Comparison of ENCODE assay signal across 7 mouse cellular contexts in the genomic region with DNA sequence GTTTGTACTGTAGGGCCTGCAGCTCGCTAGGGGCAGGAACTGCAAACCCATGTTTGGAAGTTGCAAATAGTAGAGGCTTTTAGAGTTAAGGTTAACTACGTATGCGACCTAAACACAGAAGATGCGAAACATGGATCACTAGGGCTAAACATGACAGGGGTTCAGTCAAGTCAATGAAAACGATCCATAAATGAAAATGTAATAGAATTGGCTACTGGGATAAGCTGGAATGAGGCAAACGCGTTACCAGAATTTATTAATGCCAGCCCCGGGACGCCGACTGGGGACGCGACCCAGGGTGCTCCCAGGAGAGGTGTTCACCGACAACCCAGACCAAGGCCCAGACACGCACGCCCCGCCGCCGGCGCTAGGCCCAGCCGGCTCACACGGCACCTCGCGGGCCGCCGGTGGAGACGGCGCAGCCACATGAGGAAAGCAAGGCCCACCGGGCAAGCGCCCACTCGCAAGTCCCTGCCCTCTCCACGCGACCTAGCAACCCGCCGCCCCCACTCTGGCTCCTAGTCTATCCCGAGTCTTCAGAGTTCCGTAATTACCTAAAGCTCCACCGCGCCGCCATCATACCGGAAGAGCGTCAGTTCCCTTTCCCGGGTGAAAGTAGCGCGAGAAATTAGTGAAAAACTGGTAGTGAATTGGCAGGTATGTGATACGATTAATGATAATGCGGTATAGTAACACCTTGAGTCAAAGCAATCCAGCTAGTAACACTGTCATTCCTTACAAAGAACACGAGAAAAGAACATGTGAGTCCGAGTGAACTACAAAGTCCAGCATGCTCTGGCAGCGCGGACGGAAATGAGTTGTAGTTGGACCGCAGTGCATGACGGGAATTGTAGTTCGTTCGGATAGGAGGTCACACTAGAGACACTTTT. TPM values are rescaled to one million over a fixed set of nuclear protein-coding genes. Genes with fewer than 3 reads are reported as not detected.
DNase-seq lines count a peak whose midpoint lies in the region; ATAC-seq and TF ChIP-seq lines count a peak whose summit lies in the region.

A gene (minus strand): TSS at position 780 of the 890 bp plus-strand sequence.

- H3K27ac ChIP-seq in embryonic facial prominence, embryonic 10.5 days (replicated peaks), result peak within 1 kb of the TSS; percentile 96
- peak within 1 kb of the TSS; percentile 37; the same call in 1 of the 2 replicates for H3K27ac ChIP-seq in intestine, postnatal 0 days (ENCODE audit: low read depth, low read length)
- peak within 1 kb of the TSS; percentile 74 for H3K27ac ChIP-seq in midbrain, embryonic 12.5 days (replicated peaks)
- H3K27ac ChIP-seq in small intestine, adult 2 months (ENCODE audit: insufficient read depth, low read depth, low read length), result peak within 1 kb of the TSS; percentile 26; the same call in 1 of the 2 replicates

- H3K4me3 ChIP-seq in embryonic facial prominence, embryonic 10.5 days, result peak within 1 kb of the TSS; percentile 83
- peak within 1 kb of the TSS; percentile 73 for H3K4me3 ChIP-seq in intestine, postnatal 0 days (ENCODE audit: low read depth, low read length)
- peak within 1 kb of the TSS; percentile 80 for H3K4me3 ChIP-seq in midbrain, embryonic 12.5 days
- peak within 1 kb of the TSS; percentile 87 for H3K4me3 ChIP-seq in small intestine, adult 2 months (ENCODE audit: low read depth, low read length)

- H3K9ac ChIP-seq in intestine, postnatal 0 days (ENCODE audit: low read depth, low read length), result peak within 1 kb of the TSS; percentile 80
- H3K9ac ChIP-seq in midbrain, embryonic 12.5 days (replicated peaks), result peak within 1 kb of the TSS; percentile 86

- TF ChIP-seq POLR2A in small intestine, adult 2 months (IDR thresholded peaks at IDR 0.05; ENCODE audit: low read depth, low read length), result 0 out of 2 replicates have a peak, but pooled peaks have one; percentile 34

- H3K36me3 ChIP-seq in embryonic facial prominence, embryonic 10.5 days (replicated peaks), result peaks cover 11% of the 10 kb centered on the region; the same call in 1 of the 2 replicates
- H3K36me3 ChIP-seq in intestine, postnatal 0 days (ENCODE audit: control insufficient read depth, insufficient read depth), result no peaks in the 10 kb centered on the region
- H3K36me3 ChIP-seq in midbrain, embryonic 12.5 days, result no peaks in the 10 kb centered on the region
- no peaks in the 10 kb centered on the region for H3K36me3 ChIP-seq in small intestine, adult 2 months (ENCODE audit: control insufficient read depth, insufficient read depth, low read length)

- WGBS in embryonic facial prominence, embryonic 10.5 days, result under 1% methylated on average over 55 of the region's 55 CpGs
- 2% methylated on average over 55 of the region's 55 CpGs for WGBS in intestine, postnatal 0 days
- WGBS in midbrain, embryonic 12.5 days, result under 1% methylated on average over 54 of the region's 55 CpGs
- 2% methylated on average over 55 of the region's 55 CpGs for WGBS in small intestine, adult 2 months

- peaks cover 12% of the 10 kb centered on the region for H3K4me1 ChIP-seq in embryonic facial prominence, embryonic 10.5 days
- H3K4me1 ChIP-seq in intestine, postnatal 0 days (replicated peaks; ENCODE audit: control insufficient read depth, insufficient read depth, low read length), result peaks cover 10% of the 10 kb centered on the region
- peaks cover 12% of the 10 kb centered on the region for H3K4me1 ChIP-seq in midbrain, embryonic 12.5 days
- H3K4me1 ChIP-seq in small intestine, adult 2 months (ENCODE audit: control insufficient read depth, insufficient read depth, insufficient read length, low read length), result no peaks in the 10 kb centered on the region

- intact Hi-C loops in left cerebral cortex, postnatal 4 days (cut with DNase I), result no loop called here

- DNase-seq in adrenal gland, postnatal 10 days, result peak; percentile 92
- peak; percentile 86 for DNase-seq in embryonic facial prominence, embryonic 10.5 days (ENCODE audit: low spot score)
- peak; percentile 63 for DNase-seq in gonadal fat pad, adult 2 months (ENCODE audit: low read depth)
- peak; percentile 94 for DNase-seq in left cerebral cortex, postnatal 4 days

- peak within 1 kb of the TSS; percentile 75 for H3K4me2 ChIP-seq in intestine, postnatal 0 days (replicated peaks; ENCODE audit: low read depth)
- peak within 1 kb of the TSS; percentile 80 for H3K4me2 ChIP-seq in midbrain, embryonic 12.5 days (replicated peaks)

- TF ChIP-seq CTCF in intestine, postnatal 0 days (IDR thresholded peaks at IDR 0.05; ENCODE audit: low read depth), result no peak
- no peak for TF ChIP-seq CTCF in small intestine, adult 2 months (IDR thresholded peaks at IDR 0.05; ENCODE audit: extremely low read depth, insufficient read length, insufficient replicate concordance, low read depth, low read length)

- no peaks in the 10 kb centered on the region for H3K27me3 ChIP-seq in embryonic facial prominence, embryonic 10.5 days (replicated peaks; ENCODE audit: low read depth, poor library complexity, severe bottlenecking)
- H3K27me3 ChIP-seq in intestine, postnatal 0 days (replicated peaks; ENCODE audit: control insufficient read depth, insufficient read depth, low read length), result no peaks in the 10 kb centered on the region
- no peaks in the 10 kb centered on the region for H3K27me3 ChIP-seq in midbrain, embryonic 12.5 days
- H3K27me3 ChIP-seq in small intestine, adult 2 months (ENCODE audit: control insufficient read depth, insufficient read depth, low read length), result no peaks in the 10 kb centered on the region

- ATAC-seq in intestine, postnatal 0 days, result peak; percentile 93
- ATAC-seq in midbrain, embryonic 12.5 days (ENCODE audit: low FRiP score, low read depth), result peak; percentile 91

- H3K9me3 ChIP-seq in embryonic facial prominence, embryonic 10.5 days, result no peaks in the 10 kb centered on the region
- no peaks in the 10 kb centered on the region for H3K9me3 ChIP-seq in intestine, postnatal 0 days (ENCODE audit: control insufficient read depth)
- no peaks in the 10 kb centered on the region for H3K9me3 ChIP-seq in midbrain, embryonic 12.5 days

RNA-seq across cellular contexts. Expression of the gene that starts here (rescaled TPM):
- total RNA-seq in adrenal gland, postnatal 10 days (2021), result 10 to 100 TPM; 26.1 to 29.1 TPM
- 35.2 and 41.7 TPM in 2 replicates for polyA plus RNA-seq in embryonic facial prominence, embryonic 10.5 days (2016; fragmentation: Nextera tagmentation; extraction: Ambion mirVana)
- polyA plus RNA-seq in gonadal fat pad, adult 2 months (2012; rRNA removed), result 5.6 and 8.0 TPM in 2 replicates
- 8.8 and 10.9 TPM in 2 replicates for polyA plus RNA-seq in intestine, postnatal 0 days (2015; fragmentation: Nextera tagmentation; extraction: Ambion mirVana)
- total RNA-seq in left cerebral cortex, postnatal 4 days (2021), result 10 to 100 TPM; 33.4 to 35.0 TPM
- polyA plus RNA-seq in midbrain, embryonic 12.5 days (2016; fragmentation: Nextera tagmentation; extraction: Ambion mirVana), result 35.4 and 38.2 TPM in 2 replicates
- 0.53 and 0.91 TPM in 2 replicates for polyA plus RNA-seq in small intestine, adult 2 months (2012; rRNA removed)

Comparison
In these comparisons a context has a peak if more than half of its experiments do, and no peak if none do; other contexts are left out.
1. Peak in every context shown above with its lines: DNase-seq, ATAC-seq, H3K4me3 ChIP-seq and H3K27ac ChIP-seq.
2. H3K27ac ChIP-seq: peak in every context shown above with its lines; median percentile 96 in embryonic facial prominence, embryonic 10.5 days; 74 in midbrain, embryonic 12.5 days; 37 in intestine, postnatal 0 days; 26 in small intestine, adult 2 months.